Mouse (Mus musculus): ENCODE data around the gene Pced1b.

DNA sequence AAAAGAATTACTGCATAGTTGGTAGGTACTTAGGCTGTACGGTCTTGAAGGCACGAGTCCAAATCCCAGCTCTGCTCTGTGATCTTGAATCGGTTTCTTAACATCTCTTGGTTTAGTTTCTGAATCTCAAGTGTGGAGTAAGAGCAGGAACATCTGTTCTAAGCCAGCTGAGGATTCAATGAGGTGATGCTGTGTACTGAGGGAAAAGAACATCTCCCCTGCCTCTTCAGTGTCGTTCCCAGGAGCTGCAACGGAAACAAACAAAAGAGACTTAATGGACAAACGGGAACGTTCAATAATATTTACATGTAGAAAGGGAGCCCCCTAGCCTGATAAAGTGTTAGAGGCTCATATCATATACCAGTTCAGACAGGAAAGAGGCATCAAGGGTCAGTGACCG is 165.4 kb downstream of the Pced1b start:
- TF ChIP-seq CTCF (IDR thresholded peaks at IDR 0.05; ENCODE audit: low read depth, low read length) (no peak), GATA1 (IDR thresholded peaks at IDR 0.05; ENCODE audit: borderline replicate concordance, low read length) (no peak), POLR2AphosphoS5 (IDR thresholded peaks at IDR 0.05; ENCODE audit: insufficient replicate concordance, low read depth, low read length) (no peak), TAL1 (conservative IDR thresholded peaks at IDR 0.05; ENCODE audit: low read depth, low read length) (no peak), GATA2 (IDR thresholded peaks at IDR 0.05; ENCODE audit: borderline replicate concordance, low read depth, low read length) (no peak)

Data from G1E (cell line).